Mouse (Mus musculus) limb, embryonic 14.5 days (tissue): ENCODE results near the gene Fam185a. TPM values are rescaled to one million over a fixed set of nuclear protein-coding genes. Genes with fewer than 3 reads are reported as not detected.

Experiments
- ATAC-seq: fragments of 200-750 bp; cut with Nextera tagmentation; 2 replicates; pipeline ENCODE4 v1.8.0; 2017; ENCODE audit warnings: low read depth, moderate number of reproducible peaks, moderate TSS enrichment; ENCODE audit not compliant: low FRiP score
- DNase-seq: peaks from one replicate; pipeline ENCODE4 v3.0.0-alpha.2; 2015; ENCODE audit warnings: low spot score
- H3K27ac ChIP-seq: fragments of 300-500 bp; sonication (generic); replicated peaks from 2 replicates; pipeline ENCODE4 v1.5.1; 2014; ENCODE audit warnings: low read depth, mild to moderate bottlenecking, low read length, moderate library complexity, mixed read lengths
- H3K27me3 ChIP-seq: fragments of 300-500 bp; sonication (generic); 2 replicates; pipeline ENCODE4 v1.6.1; 2014; ENCODE audit warnings: low read length, mixed read lengths; ENCODE audit not compliant: control insufficient read depth, insufficient read depth
- H3K36me3 ChIP-seq: fragments of 300-500 bp; sonication (generic); 2 replicates; pipeline ENCODE4 v1.6.1; 2014; ENCODE audit warnings: mild to moderate bottlenecking, low read length, moderate library complexity, mixed read lengths; ENCODE audit not compliant: control insufficient read depth, insufficient read depth
- H3K4me1 ChIP-seq: fragments of 300-500 bp; sonication (generic); 2 replicates; pipeline ENCODE4 v1.6.1; 2014; ENCODE audit warnings: antibody characterized with exemption, low read length, mixed read lengths; ENCODE audit not compliant: control insufficient read depth, insufficient read depth
- H3K4me2 ChIP-seq: fragments of 300-500 bp; sonication (generic); replicated peaks from 2 replicates; pipeline ENCODE4 v1.6.1; 2014; ENCODE audit warnings: low read depth, mild to moderate bottlenecking, low read length, moderate library complexity; ENCODE audit not compliant: severe bottlenecking
- H3K4me3 ChIP-seq: fragments of 300-500 bp; sonication (generic); replicated peaks from 2 replicates; pipeline ENCODE4 v1.5.1; 2014; ENCODE audit warnings: low read length
- H3K9ac ChIP-seq: fragments of 300-500 bp; sonication (generic); 2 replicates; pipeline ENCODE4 v1.6.1; 2014; ENCODE audit warnings: mild to moderate bottlenecking, low read depth, low read length, moderate library complexity; ENCODE audit not compliant: severe bottlenecking
- H3K9me3 ChIP-seq: fragments of 300-500 bp; sonication (generic); 2 replicates; pipeline ENCODE4 v1.6.1; 2016; ENCODE audit warnings: low read length; ENCODE audit not compliant: control insufficient read depth
- POLR2A ChIP-seq: fragments of 200-500 bp; IDR thresholded peaks from 2 replicates; pipeline ENCODE4 v1.8.0; 2012; ENCODE audit warnings: inconsistent platforms, mild to moderate bottlenecking, moderate library complexity, borderline replicate concordance; ENCODE audit not compliant: insufficient read depth, insufficient read length; ENCODE audit errors: extremely low read depth
- WGBS: fragments of 180-500 bp; shearing (Covaris S2); extraction: QIAGEN DNeasy Blood & Tissue Kit; methylation state at CpG from one replicate; pipeline ENCODE4 v1.1.7; 2014; 5-methylcytosine and 5-hydroxymethylcytosine counted together
- polyA plus RNA-seq, 2 experiments: library from polyadenylated mRNA; depleted of rRNA in 1 of 2; stranded (reverse) in 1 of 2; unstranded in 1 of 2; fragments of >200 nt; fragmentation: Nextera tagmentation in 1 of 2; extraction: Ambion mirVana in 1 of 2; gene quantifications; 2 replicates each; pipeline versions ENCODE4 v1.2.1 to v1.2.3; 2012 to 2014

Fam185a gene
- polyA plus RNA-seq, 2 experiments = 4.4 to 4.9 TPM

DNA sequence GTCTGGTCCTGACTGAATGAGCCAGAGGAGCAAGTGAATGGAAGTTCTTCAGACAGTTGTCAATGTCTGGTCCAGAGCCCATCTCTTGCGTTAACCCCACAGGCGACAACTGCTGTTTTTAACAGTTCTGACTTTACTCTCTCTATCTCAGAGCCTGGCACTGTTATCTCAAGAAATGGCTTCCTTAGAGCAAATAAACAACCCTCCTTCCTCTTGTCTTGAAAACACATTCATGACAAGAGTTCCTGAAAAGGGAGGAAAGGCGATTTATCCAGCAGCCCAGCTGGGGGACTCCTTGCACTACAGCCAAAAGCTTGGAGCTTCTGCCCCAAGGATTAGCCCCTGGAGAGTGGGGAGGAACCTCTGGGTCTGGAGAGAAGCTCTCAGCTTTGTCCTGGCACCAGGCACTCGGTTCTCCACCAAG, 102.7 kb downstream of the Fam185a start:
- no peak overlapping the region for H3K9ac ChIP-seq
- H3K27me3 ChIP-seq = no peaks in the 10 kb centered on the region
- no peak overlapping the region for H3K4me2 ChIP-seq
- H3K36me3 ChIP-seq = no peaks in the 10 kb centered on the region
- WGBS = 75% methylated on average over 4 of the region's 4 CpGs
- ATAC-seq = no peak
- no peak overlapping the region for H3K27ac ChIP-seq
- TF ChIP-seq POLR2A = no peak
- H3K4me3 ChIP-seq = no peak overlapping the region
- H3K9me3 ChIP-seq = no peaks in the 10 kb centered on the region
- no peaks in the 10 kb centered on the region for H3K4me1 ChIP-seq
- no peak for DNase-seq

DNA sequence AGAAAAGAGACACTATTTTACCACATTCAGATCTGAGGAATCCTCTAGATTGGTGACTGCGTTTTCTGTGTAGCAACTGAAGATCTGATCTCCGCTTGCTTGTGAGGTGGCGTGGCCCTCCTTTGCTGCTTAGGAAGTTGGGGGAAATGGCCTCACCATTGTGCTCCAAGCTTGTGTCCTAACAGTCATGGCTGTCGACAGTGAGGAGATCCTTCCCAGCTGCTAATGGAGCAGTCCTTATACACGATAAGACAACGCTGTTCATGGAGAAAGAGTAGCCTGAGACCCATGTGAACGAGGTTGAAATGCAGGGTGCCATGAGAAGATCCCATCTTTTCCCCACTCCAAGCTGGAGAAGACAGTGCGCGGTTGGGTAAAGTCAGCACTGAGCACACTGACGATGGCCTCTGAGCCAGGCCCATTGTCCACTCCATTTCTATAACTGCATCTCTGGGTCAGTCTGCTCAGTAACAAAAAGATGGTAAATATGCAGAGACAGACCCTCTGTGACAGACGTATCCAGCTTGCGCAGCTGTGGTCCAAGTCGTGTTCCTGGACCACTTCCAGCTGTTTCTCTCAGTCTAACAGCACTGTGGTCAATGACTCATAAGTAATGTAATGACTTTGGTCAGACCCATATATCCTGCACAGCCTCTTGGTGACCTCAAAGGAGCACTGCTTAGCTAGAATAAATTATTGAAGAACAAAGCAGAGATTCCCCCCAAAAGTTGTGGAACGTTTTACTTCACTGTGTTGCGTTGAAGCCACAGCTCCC, 103.5 kb downstream of the Fam185a start:
- Histone ChIP-seq H3K9ac (no peak overlapping the region), H3K9me3 (no peaks in the 10 kb centered on the region), H3K4me3 (no peak overlapping the region), H3K4me1 (no peaks in the 10 kb centered on the region), H3K27me3 (no peaks in the 10 kb centered on the region), H3K4me2 (no peak overlapping the region), H3K27ac (no peak overlapping the region), H3K36me3 (no peaks in the 10 kb centered on the region)
- ATAC-seq = no peak
- WGBS = 84% methylated on average over 15 of the region's 15 CpGs
- DNase-seq = peak; percentile 53
- TF ChIP-seq POLR2A = no peak

DNA sequence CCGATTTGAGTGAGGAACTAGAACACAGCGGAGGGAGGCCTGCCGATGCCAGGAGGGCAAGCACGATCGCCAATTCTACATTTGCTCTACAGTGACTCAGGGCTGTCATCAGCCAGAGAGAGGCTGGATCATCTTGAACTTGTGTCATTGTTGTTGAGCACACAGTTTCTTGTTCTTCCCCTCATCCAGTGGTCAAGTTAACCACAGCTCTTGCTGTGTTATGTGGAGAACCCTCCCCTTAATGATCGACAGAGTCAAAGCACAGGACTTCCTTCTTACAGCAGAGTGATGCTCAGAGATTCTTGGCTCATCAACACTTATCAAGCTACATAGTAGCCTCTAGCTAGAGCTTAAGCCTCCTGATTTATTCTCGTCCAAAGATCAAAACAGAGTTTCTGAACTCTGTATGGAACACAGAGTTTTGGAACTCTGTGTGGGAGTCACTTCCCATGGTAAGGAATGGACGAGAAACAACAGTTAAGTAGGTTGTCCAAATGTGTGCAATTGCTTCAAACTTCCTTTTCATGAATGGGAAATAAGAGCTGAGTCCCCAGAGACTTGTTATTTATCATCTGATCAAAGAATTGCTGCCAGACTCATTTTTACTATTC, 104.5 kb downstream of the Fam185a start:
- Histone ChIP-seq H3K4me3 (no peak overlapping the region), H3K9me3 (no peaks in the 10 kb centered on the region), H3K27me3 (no peaks in the 10 kb centered on the region), H3K27ac (no peak overlapping the region), H3K4me2 (no peak overlapping the region), H3K4me1 (no peaks in the 10 kb centered on the region), H3K9ac (no peak overlapping the region), H3K36me3 (no peaks in the 10 kb centered on the region)
- WGBS = 89% methylated on average over 8 of the region's 8 CpGs
- no peak for DNase-seq
- TF ChIP-seq POLR2A = no peak
- ATAC-seq = no peak

Other genes starting within 250 kb of the Fam185a start
- 2.8 and 3.0 TPM in 2 replicates for gene Gsap, start 238.7 kb upstream of the Fam185a start, polyA plus RNA-seq (2012; rRNA removed)
- gene Gsap, start 238.7 kb upstream of the Fam185a start, polyA plus RNA-seq (2014; fragmentation: Nextera tagmentation; extraction: Ambion mirVana) = 2.9 and 4.0 TPM in 2 replicates
- 0.97 and 0.99 TPM in 2 replicates for gene Fgl2, start 52.3 kb upstream of the Fam185a start, polyA plus RNA-seq (2012; rRNA removed)
- 1.5 and 1.8 TPM in 2 replicates for gene Fgl2, start 52.3 kb upstream of the Fam185a start, polyA plus RNA-seq (2014; fragmentation: Nextera tagmentation; extraction: Ambion mirVana)
- gene Ccdc146, start 281 bp upstream of the Fam185a start, polyA plus RNA-seq (2012; rRNA removed) = 0.09 TPM in 2 replicates
- 0.11 and 0.18 TPM in 2 replicates for gene Ccdc146, start 281 bp upstream of the Fam185a start, polyA plus RNA-seq (2014; fragmentation: Nextera tagmentation; extraction: Ambion mirVana)
- gene Lrrc17, start 118.6 kb downstream of the Fam185a start, polyA plus RNA-seq (2012; rRNA removed) = 87.7 and 102 TPM in 2 replicates
- gene Lrrc17, start 118.6 kb downstream of the Fam185a start, polyA plus RNA-seq (2014; fragmentation: Nextera tagmentation; extraction: Ambion mirVana) = 109 and 116 TPM in 2 replicates
- 0.15 and 0.28 TPM in 2 replicates for gene Fbxl13, start 220.7 kb downstream of the Fam185a start, polyA plus RNA-seq (2012; rRNA removed)
- gene Fbxl13, start 220.7 kb downstream of the Fam185a start, polyA plus RNA-seq (2014; fragmentation: Nextera tagmentation; extraction: Ambion mirVana) = 0.25 and 0.33 TPM in 2 replicates
- gene Armc10, start 220.9 kb downstream of the Fam185a start, polyA plus RNA-seq (2012; rRNA removed) = 55.0 and 56.0 TPM in 2 replicates
- 44.4 and 49.8 TPM in 2 replicates for gene Armc10, start 220.9 kb downstream of the Fam185a start, polyA plus RNA-seq (2014; fragmentation: Nextera tagmentation; extraction: Ambion mirVana)